Mouse (Mus musculus): Measurements from ENCODE around the gene Pde5a. TPM values are rescaled to one million over a fixed set of nuclear protein-coding genes. Genes with fewer than 3 reads are reported as not detected.

Gene Pde5a
- total and polyA plus RNA-seq, 3 experiments = not detected

- no peaks in the 10 kb centered on the region for H3K9me3 ChIP-seq (replicated peaks; ENCODE audit: insufficient read depth, low read length)
- no peaks in the 10 kb centered on the region for H3K36me3 ChIP-seq (ENCODE audit: control insufficient read depth in 1 of 2, insufficient read depth in 2 of 2, low read length in 2 of 2)
- H3K9ac ChIP-seq (ENCODE audit: control insufficient read depth, low read depth, low read length, poor library complexity, severe bottlenecking) = no peak overlapping the region
- DNase-seq (ENCODE audit: low read depth, low spot score) = no peak
- no peak overlapping the region for H3K27ac ChIP-seq (ENCODE audit: control insufficient read depth, low read depth, low read length)
- no peak for TF ChIP-seq SIN3A (IDR thresholded peaks at IDR 0.05; ENCODE audit: low read length)
- no peak for TF ChIP-seq MAZ (IDR thresholded peaks at IDR 0.05; ENCODE audit: low read depth, low read length)
- TF ChIP-seq E2F4 (IDR thresholded peaks at IDR 0.05; ENCODE audit: borderline replicate concordance, low read depth, low read length) = no peak
- no peak for TF ChIP-seq POLR2AphosphoS2 (IDR thresholded peaks at IDR 0.05; ENCODE audit: low read length)
- no peak for TF ChIP-seq JUND (IDR thresholded peaks at IDR 0.05; ENCODE audit: low read depth, low read length)
- no peak for TF ChIP-seq ZKSCAN1 (IDR thresholded peaks at IDR 0.05; ENCODE audit: low read depth, low read length)
- no peak for TF ChIP-seq ETS1 (IDR thresholded peaks at IDR 0.05; ENCODE audit: low read depth, low read length)
- no peaks in the 10 kb centered on the region for H3K4me1 ChIP-seq (ENCODE audit: control insufficient read depth in 1 of 2, insufficient read depth in 2 of 2, low read length in 2 of 2)
- H3K4me3 ChIP-seq (ENCODE audit: control insufficient read depth in 1 of 2, insufficient read depth in 1 of 2, low read depth in 2 of 2, low read length in 2 of 2) = no peak overlapping the region
- H3K79me2 ChIP-seq (ENCODE audit: control insufficient read depth, insufficient read depth, low read length, poor library complexity) = no peaks in the 10 kb centered on the region
- no peaks in the 10 kb centered on the region for H3K27me3 ChIP-seq (ENCODE audit: control insufficient read depth in 1 of 2, insufficient read depth in 2 of 2, low read length in 2 of 2)
These were observed 1.4 kb downstream of the Pde5a start for GRCm38 (mm10) chr3:122729960-122730740.

DNA sequence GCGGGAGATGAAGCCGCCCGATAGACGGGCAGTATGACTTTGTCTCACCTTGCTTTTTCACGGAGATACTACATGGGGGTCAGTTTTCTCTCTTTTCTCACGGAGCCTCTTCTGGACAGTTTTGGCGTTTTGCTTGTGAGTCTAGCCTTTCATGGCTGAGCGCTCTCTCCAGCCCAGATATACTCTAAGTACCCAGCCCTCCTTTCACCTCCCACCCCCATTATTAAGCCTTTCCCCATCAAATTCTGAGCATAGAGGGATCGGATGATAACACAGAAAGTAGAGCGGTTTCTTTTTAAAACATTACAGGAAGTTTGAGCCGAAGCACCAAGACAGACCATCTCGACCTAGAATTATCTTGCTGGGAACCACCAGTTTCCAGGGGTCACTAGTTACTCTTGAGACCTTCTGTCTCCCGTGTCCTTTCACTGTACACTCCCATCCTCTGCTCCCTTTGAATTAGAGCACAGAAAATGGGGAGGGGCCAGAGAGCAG is 2.0 kb downstream of the Pde5a start:
- Histone ChIP-seq H3K36me3 (ENCODE audit: control insufficient read depth in 1 of 2, insufficient read depth in 2 of 2, low read length in 2 of 2) (no peaks in the 10 kb centered on the region), H3K9me3 (replicated peaks; ENCODE audit: insufficient read depth, low read length) (no peaks in the 10 kb centered on the region), H3K79me2 (ENCODE audit: control insufficient read depth, insufficient read depth, low read length, poor library complexity) (no peaks in the 10 kb centered on the region), H3K4me3 (ENCODE audit: control insufficient read depth in 1 of 2, insufficient read depth in 1 of 2, low read depth in 2 of 2, low read length in 2 of 2) (no peak overlapping the region), H3K4me1 (ENCODE audit: control insufficient read depth in 1 of 2, insufficient read depth in 2 of 2, low read length in 2 of 2) (no peaks in the 10 kb centered on the region), H3K27ac (ENCODE audit: control insufficient read depth, low read depth, low read length) (no peak overlapping the region), H3K9ac (ENCODE audit: control insufficient read depth, low read depth, low read length, poor library complexity, severe bottlenecking) (no peak overlapping the region), H3K27me3 (ENCODE audit: control insufficient read depth in 1 of 2, insufficient read depth in 2 of 2, low read length in 2 of 2) (no peaks in the 10 kb centered on the region)
- TF ChIP-seq CTCF (IDR thresholded peaks at IDR 0.05 in 2 of 3, conservative IDR thresholded peaks at IDR 0.05 in 1 of 3; ENCODE audit: control insufficient read depth in 1 of 3, insufficient read depth in 1 of 3, low read depth in 2 of 3, low read length in 3 of 3, poor library complexity in 1 of 3, severe bottlenecking in 1 of 3) = no peak
- TF ChIP-seq ZC3H11A (IDR thresholded peaks at IDR 0.05; ENCODE audit: low read depth, low read length) = no peak
- no peak for TF ChIP-seq MXI1 (IDR thresholded peaks at IDR 0.05; ENCODE audit: low read depth, low read length)
- DNase-seq (ENCODE audit: low read depth, low spot score) = no peak

- H3K4me3 ChIP-seq (ENCODE audit: control insufficient read depth in 1 of 2, insufficient read depth in 1 of 2, low read depth in 2 of 2, low read length in 2 of 2) = no peak overlapping the region
- no peaks in the 10 kb centered on the region for H3K27me3 ChIP-seq (ENCODE audit: control insufficient read depth in 1 of 2, insufficient read depth in 2 of 2, low read length in 2 of 2)
- no peaks in the 10 kb centered on the region for H3K4me1 ChIP-seq (ENCODE audit: control insufficient read depth in 1 of 2, insufficient read depth in 2 of 2, low read length in 2 of 2)
- H3K9ac ChIP-seq (ENCODE audit: control insufficient read depth, low read depth, low read length, poor library complexity, severe bottlenecking) = no peak overlapping the region
- H3K27ac ChIP-seq (ENCODE audit: control insufficient read depth, low read depth, low read length) = no peak overlapping the region
- no peaks in the 10 kb centered on the region for H3K36me3 ChIP-seq (ENCODE audit: control insufficient read depth in 1 of 2, insufficient read depth in 2 of 2, low read length in 2 of 2)
- no peak for DNase-seq (ENCODE audit: low read depth, low spot score)
- TF ChIP-seq MYC (IDR thresholded peaks at IDR 0.05; ENCODE audit: low read depth, low read length) (no peak), MYB (IDR thresholded peaks at IDR 0.05; ENCODE audit: low read depth, low read length) (no peak), HCFC1 (IDR thresholded peaks at IDR 0.05; ENCODE audit: low read depth, low read length) (no peak)
- H3K79me2 ChIP-seq (ENCODE audit: control insufficient read depth, insufficient read depth, low read length, poor library complexity) = no peaks in the 10 kb centered on the region
- H3K9me3 ChIP-seq (replicated peaks; ENCODE audit: insufficient read depth, low read length) = no peaks in the 10 kb centered on the region
These were observed 5.1 kb downstream of the Pde5a start for GRCm38 (mm10) chr3:122733806-122734205.
